Mouse (Mus musculus) liver, embryonic 13.5 days (tissue): ENCODE data around the gene Olfr92. TPM values are rescaled to one million over a fixed set of nuclear protein-coding genes. Genes with fewer than 3 reads are reported as not detected.

Source experiments
- ATAC-seq: fragments of 200-750 bp; cut with Nextera tagmentation; 2 replicates; pipeline ENCODE4 v1.8.0; 2017; ENCODE audit warnings: low read depth, mild to moderate bottlenecking, moderate number of reproducible peaks, moderate library complexity
- DNase-seq: peaks from one replicate; pipeline ENCODE4 v3.0.0; 2022
- H3K27ac ChIP-seq: fragments of 300-500 bp; sonication (generic); 2 replicates; pipeline ENCODE4 v1.5.1; 2015; ENCODE audit warnings: moderate library complexity, mild to moderate bottlenecking, inconsistent platforms
- H3K27me3 ChIP-seq: fragments of 300-500 bp; sonication (generic); 2 replicates; pipeline ENCODE4 v1.6.1; 2015; ENCODE audit warnings: mild to moderate bottlenecking, inconsistent platforms
- H3K36me3 ChIP-seq: fragments of 300-500 bp; sonication (generic); 2 replicates; pipeline ENCODE4 v1.6.1; 2015; ENCODE audit warnings: mild to moderate bottlenecking, inconsistent platforms
- H3K4me1 ChIP-seq: fragments of 300-500 bp; sonication (generic); replicated peaks from 2 replicates; pipeline ENCODE4 v1.6.1; 2015; ENCODE audit warnings: inconsistent platforms
- H3K4me2 ChIP-seq: fragments of 300-500 bp; sonication (generic); 2 replicates; pipeline ENCODE4 v1.6.1; 2015; ENCODE audit warnings: inconsistent platforms, mild to moderate bottlenecking, moderate library complexity
- H3K4me3 ChIP-seq: fragments of 300-500 bp; sonication (generic); replicated peaks from 2 replicates; pipeline ENCODE4 v1.5.1; 2015; ENCODE audit warnings: mild to moderate bottlenecking, inconsistent platforms
- H3K9ac ChIP-seq: fragments of 300-500 bp; sonication (generic); 2 replicates; pipeline ENCODE4 v1.6.1; 2015; ENCODE audit warnings: mild to moderate bottlenecking, inconsistent platforms
- H3K9me3 ChIP-seq: fragments of 300-500 bp; sonication (generic); replicated peaks from 2 replicates; pipeline ENCODE4 v1.6.1; 2016; ENCODE audit warnings: inconsistent platforms
- WGBS: fragments of 180-500 bp; shearing (Covaris S2); methylation state at CpG from one replicate; pipeline ENCODE4 v1.1.7; 2015; ENCODE audit not compliant: insufficient replicate concordance; 5-methylcytosine and 5-hydroxymethylcytosine counted together
- polyA plus RNA-seq: library from polyadenylated mRNA; unstranded; fragments of >200 nt; fragmentation: Nextera tagmentation; extraction: Ambion mirVana; gene quantifications from 2 replicates; pipeline ENCODE4 v1.2.1, GENCODE M21; 2015

The Olfr92 gene
- polyA plus RNA-seq, 1 experiment from 2014 or later = not detected

DNA sequence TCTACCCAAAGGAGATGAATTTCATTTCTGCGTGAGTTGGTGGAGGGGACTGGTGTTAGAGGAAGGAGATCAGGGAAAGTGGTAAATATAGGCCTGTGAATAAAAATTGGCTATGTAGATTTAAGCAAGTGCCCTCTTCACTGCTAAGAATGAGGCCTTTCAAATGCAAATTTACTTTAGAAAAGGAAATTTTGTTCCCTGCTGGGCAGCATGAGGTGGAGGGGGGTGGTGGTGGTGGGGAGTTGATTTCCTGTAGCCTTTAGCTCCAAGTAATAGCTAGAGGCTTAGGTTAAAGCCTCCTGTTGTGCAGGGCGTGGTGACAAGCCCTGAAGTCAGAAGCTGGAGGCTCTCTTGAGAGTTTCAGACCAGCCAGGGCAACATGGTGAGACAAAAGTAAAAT lies 40.9 kb downstream of the Olfr92 start:
- Histone ChIP-seq H3K9me3 (no peaks in the 10 kb centered on the region), H3K27ac (no peak overlapping the region), H3K9ac (no peak overlapping the region), H3K27me3 (no peaks in the 10 kb centered on the region), H3K4me3 (no peak overlapping the region), H3K4me2 (no peak overlapping the region), H3K4me1 (no peaks in the 10 kb centered on the region), H3K36me3 (no peaks in the 10 kb centered on the region)
- WGBS = 42% methylated on average over 2 of the region's 2 CpGs
- ATAC-seq = no peak
- no peak for DNase-seq

DNA sequence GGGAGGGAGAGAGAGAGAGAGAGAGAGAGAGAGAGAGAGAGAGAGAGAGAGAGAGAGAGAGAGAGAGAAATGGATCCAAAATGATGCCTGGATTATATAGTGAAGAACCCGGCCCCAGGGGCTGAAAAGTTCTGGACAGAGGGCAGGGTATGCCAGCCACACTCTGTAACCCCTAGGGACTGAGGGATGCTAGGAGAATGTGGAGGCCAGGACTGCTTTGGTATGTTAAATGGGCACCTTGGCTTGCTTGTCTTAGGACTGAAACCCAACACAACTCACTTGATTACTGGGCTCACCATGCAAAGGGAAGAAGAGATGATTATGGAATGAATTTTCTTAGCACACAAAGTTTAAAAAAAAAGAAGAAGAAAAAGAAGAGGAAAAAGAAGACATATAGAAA lies 41.7 kb downstream of the Olfr92 start:
- Histone ChIP-seq H3K27me3 (no peaks in the 10 kb centered on the region), H3K4me2 (no peak overlapping the region), H3K4me3 (no peak overlapping the region), H3K9ac (no peak overlapping the region), H3K36me3 (no peaks in the 10 kb centered on the region), H3K9me3 (no peaks in the 10 kb centered on the region), H3K27ac (no peak overlapping the region), H3K4me1 (no peaks in the 10 kb centered on the region)
- 50% methylated on average over 1 of the region's 1 CpGs for WGBS
- ATAC-seq (no peak), DNase-seq (no peak)

DNA sequence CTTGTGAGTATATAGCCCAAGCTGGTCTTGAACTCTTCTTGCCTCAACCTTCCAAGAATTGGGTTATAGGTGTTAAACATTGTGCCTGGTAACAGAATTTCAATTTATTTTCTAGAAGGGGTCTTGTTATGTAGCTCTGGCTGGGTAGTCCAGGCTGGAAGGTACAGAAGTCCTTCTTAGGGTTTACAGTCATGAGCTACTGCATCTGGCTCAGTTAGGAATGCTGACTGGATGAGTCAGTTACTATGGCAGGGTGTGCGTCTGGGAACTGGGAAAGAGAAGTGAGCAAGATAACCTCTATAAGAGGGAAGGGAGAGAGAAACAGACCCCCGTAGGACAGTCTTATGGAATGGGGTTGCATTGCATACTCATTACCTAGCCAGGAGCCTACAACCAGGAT lies 44.1 kb downstream of the Olfr92 start:
- 73% methylated on average over 2 of the region's 2 CpGs for WGBS
- H3K9ac ChIP-seq = no peak overlapping the region
- no peaks in the 10 kb centered on the region for H3K36me3 ChIP-seq
- H3K27me3 ChIP-seq = no peaks in the 10 kb centered on the region
- no peak overlapping the region for H3K4me2 ChIP-seq
- no peak overlapping the region for H3K4me3 ChIP-seq
- ATAC-seq (no peak), DNase-seq (no peak)
- H3K27ac ChIP-seq = no peak overlapping the region
- H3K4me1 ChIP-seq = no peaks in the 10 kb centered on the region
- H3K9me3 ChIP-seq = no peaks in the 10 kb centered on the region

DNA sequence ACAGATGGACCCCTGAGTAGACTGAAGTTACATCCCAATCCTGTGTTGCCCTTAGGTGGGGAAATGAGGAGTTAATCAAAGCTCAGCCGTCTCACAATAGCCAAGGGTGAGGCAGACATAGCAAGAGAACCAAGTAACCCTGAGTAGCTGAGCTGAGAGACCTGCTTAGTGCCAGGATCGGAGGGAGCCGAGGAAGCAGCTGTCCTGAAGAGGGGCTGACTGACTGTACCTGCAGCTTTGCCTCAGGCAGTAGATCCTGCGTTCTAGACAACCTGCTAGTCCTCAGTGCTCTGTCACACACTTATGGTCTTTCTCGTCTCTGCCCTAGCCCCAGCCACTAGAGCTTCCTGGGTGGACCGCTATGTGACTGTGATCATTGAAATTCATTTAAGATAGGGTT lies 44.7 kb downstream of the Olfr92 start:
- no peaks in the 10 kb centered on the region for H3K9me3 ChIP-seq
- H3K27me3 ChIP-seq = no peaks in the 10 kb centered on the region
- H3K9ac ChIP-seq = no peak overlapping the region
- no peak overlapping the region for H3K27ac ChIP-seq
- no peak for ATAC-seq
- no peaks in the 10 kb centered on the region for H3K4me1 ChIP-seq
- no peak overlapping the region for H3K4me3 ChIP-seq
- 63% methylated on average over 6 of the region's 6 CpGs for whole genome bisulfite sequencing
- H3K36me3 ChIP-seq = no peaks in the 10 kb centered on the region
- no peak for DNase-seq
- no peak overlapping the region for H3K4me2 ChIP-seq

DNA sequence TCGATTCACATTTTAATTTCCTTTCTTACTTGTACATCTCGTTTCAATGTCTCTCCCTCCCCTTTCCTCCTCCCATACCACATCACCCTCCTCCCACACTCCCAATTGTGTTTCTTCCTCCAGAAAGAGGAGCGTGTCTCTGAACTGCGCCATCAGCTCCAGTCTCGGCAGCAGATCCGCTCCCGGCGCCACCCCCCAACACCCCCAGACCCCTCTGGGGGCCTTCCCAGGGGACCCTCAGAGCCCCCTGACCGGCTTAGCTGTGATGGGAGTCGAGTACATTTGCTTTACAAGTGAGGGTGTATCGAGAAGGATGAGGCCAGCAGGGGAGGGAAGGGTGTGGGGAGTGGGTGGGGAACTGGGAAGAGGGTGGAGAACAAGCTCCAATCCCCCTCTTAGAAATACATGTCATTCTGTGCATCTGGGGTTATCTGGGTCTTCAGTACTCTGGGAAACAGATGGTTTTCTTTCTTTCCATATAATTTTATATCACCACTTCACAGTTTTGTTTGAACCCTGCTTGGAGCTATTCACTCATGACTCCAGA lies 47.1 kb downstream of the Olfr92 start:
- H3K4me3 ChIP-seq = no peak overlapping the region
- no peak overlapping the region for H3K27ac ChIP-seq
- H3K9ac ChIP-seq = no peak overlapping the region
- H3K4me1 ChIP-seq = no peaks in the 10 kb centered on the region
- H3K9me3 ChIP-seq = no peaks in the 10 kb centered on the region
- DNase-seq (no peak), ATAC-seq (no peak)
- H3K27me3 ChIP-seq = no peaks in the 10 kb centered on the region
- H3K4me2 ChIP-seq = no peak overlapping the region
- no peaks in the 10 kb centered on the region for H3K36me3 ChIP-seq
- WGBS = 57% methylated on average over 11 of the region's 11 CpGs

DNA sequence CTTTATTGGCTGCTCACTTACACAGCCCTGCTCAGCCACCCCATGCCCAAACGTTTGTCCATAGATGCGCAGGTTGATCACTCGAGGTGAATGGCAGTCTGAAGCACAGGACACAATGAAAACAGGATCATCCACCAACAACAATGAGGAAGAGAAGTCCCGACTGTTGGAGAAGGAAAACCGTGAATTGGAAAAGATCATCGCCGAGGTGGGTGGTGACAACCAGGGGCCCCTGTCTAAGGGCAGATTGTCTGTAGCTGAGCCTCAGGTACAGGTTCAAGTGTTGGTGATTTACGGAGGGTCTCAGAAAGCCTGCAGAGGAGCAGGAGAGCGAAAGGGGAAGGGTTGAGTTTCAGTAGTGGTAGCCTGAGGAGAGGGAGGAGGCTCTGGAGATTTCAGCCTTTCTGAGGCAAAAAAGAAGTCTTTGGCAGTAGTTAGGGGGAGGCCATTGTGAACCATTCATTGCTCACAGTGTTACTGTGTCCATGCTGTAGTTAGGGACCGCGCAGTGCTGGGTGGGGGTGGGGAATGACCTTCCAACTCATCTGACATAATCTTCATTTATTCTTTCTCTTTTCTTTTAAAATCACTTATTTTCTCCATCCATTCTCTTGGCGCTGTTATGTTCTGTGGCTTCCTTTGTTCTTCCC lies 47.7 kb downstream of the Olfr92 start:
- no peak overlapping the region for H3K4me2 ChIP-seq
- H3K4me1 ChIP-seq = no peaks in the 10 kb centered on the region
- no peak for ATAC-seq
- DNase-seq = no peak
- no peaks in the 10 kb centered on the region for H3K9me3 ChIP-seq
- no peak overlapping the region for H3K27ac ChIP-seq
- H3K36me3 ChIP-seq = no peaks in the 10 kb centered on the region
- no peak overlapping the region for H3K9ac ChIP-seq
- WGBS = 63% methylated on average over 12 of the region's 12 CpGs
- H3K27me3 ChIP-seq = no peaks in the 10 kb centered on the region
- H3K4me3 ChIP-seq = no peak overlapping the region

DNA sequence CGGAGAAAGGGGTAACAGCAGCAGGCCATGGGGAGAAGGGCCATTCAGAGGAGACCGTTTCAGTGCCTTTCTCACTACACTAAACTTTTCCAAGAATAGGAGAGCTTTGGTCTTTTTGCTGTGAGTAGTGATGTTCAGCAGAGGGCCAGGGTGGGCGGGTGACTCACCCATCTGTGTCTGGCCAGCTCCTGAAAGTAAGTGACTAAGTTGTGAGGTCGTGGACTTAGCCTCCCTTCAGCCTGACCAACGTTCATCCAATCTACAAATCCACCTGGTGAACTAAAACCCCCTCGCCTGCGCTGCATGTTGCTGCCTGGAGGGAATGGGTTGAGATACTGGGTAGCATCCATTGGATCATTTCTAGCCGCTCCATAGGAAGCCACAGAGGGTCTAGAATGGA lies 49.8 kb downstream of the Olfr92 start:
- WGBS = 58% methylated on average over 8 of the region's 8 CpGs
- Histone ChIP-seq H3K4me3 (no peak overlapping the region), H3K36me3 (no peaks in the 10 kb centered on the region), H3K4me1 (no peaks in the 10 kb centered on the region), H3K27ac (no peak overlapping the region), H3K27me3 (no peaks in the 10 kb centered on the region), H3K9ac (no peak overlapping the region), H3K9me3 (no peaks in the 10 kb centered on the region), H3K4me2 (no peak overlapping the region)
- no peak for DNase-seq
- ATAC-seq = no peak

DNA sequence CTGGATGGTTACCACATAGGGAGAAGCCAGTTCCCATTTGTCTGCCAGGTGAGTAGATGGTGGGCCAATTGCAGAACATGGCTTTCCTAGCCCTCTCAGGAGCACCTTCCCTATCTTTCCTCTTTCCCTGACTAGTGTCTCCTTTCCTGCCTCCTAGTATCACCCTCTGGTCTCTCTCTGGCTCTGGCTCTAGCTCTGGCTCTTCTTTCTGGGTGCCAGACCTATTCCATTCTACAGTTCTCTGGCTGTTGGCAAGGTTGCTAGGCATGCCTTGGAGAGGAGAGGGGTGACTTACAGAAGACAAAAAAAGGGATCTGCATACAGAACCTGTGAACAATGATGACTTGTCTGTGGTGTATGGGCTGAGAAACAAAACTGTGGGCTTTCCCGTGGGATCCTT lies 52.0 kb downstream of the Olfr92 start:
- Histone ChIP-seq H3K9me3 (no peaks in the 10 kb centered on the region), H3K9ac (no peak overlapping the region), H3K27me3 (no peaks in the 10 kb centered on the region), H3K36me3 (no peaks in the 10 kb centered on the region), H3K4me2 (no peak overlapping the region), H3K4me3 (no peak overlapping the region), H3K27ac (no peak overlapping the region), H3K4me1 (no peaks in the 10 kb centered on the region)
- WGBS = 59% methylated on average over 1 of the region's 1 CpGs
- DNase-seq = no peak
- no peak for ATAC-seq

DNA sequence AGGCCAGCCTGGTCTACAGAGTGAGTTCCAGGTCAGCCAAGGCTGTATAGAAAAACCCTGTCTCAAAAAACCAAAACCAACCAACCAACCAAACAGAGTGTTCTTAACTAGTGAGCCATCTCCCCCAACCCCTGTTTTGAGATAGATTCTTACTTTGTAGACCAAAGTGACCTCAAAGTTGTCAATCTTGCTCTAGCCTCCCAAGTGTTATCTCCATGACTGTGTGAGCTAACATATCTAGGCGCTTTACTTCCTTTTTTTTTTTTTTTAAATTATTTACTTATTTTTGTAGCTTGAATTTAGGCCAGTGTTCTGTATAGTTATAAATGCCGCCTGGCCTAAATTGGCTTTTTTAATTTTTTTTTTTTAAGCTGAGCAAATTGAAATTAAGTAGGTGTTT lies 53.9 kb downstream of the Olfr92 start:
- Histone ChIP-seq H3K4me3 (no peak overlapping the region), H3K9me3 (no peaks in the 10 kb centered on the region), H3K9ac (no peak overlapping the region), H3K27ac (no peak overlapping the region), H3K4me1 (no peaks in the 10 kb centered on the region), H3K36me3 (no peaks in the 10 kb centered on the region), H3K4me2 (no peak overlapping the region), H3K27me3 (no peaks in the 10 kb centered on the region)
- DNase-seq = no peak
- no peak for ATAC-seq
- WGBS = 65% methylated on average over 2 of the region's 2 CpGs

DNA sequence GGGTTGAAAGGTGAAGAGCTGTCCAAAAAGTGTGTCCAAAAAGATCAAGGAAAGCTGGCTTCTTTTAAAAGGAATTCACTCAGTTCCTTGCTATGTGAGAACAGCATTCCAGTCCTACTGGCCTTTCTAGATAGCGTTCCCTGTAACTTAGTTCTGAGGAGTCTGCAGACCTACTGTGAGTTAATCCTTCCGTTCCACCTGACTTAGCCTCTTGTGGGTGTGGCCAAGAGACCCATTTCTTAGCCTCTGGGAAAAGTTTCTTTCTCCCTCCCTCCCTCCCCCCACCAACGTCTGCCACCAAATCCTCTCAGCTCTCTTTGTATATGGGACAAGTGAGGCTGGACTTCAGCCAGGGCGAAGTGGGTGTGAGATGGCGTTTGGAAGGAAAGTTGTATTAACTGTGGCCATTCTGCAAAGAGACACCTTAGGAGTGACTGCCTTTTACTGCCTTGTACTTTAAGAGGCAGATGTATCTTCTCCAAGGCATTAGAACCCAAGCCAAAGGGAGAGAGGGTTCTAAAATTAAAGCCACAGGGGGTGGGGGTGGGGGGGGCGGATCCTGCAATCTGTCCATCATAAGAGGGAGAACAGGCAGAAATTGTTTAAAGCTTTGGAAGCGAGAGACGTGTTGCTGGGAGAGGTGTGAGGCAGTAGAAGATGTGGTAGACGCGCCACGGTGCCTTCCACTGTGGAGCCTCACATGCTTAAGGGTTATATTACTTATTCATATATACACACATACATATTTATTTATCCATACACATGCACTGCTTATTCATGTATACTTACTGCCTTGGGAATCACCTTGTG lies 56.0 kb downstream of the Olfr92 start:
- DNase-seq (no peak), ATAC-seq (no peak)
- no peaks in the 10 kb centered on the region for H3K9me3 ChIP-seq
- H3K4me2 ChIP-seq = no peak overlapping the region
- no peaks in the 10 kb centered on the region for H3K36me3 ChIP-seq
- no peaks in the 10 kb centered on the region for H3K27me3 ChIP-seq
- H3K27ac ChIP-seq = no peak overlapping the region
- no peak overlapping the region for H3K4me3 ChIP-seq
- 74% methylated on average over 11 of the region's 11 CpGs for WGBS
- H3K9ac ChIP-seq = no peak overlapping the region
- no peaks in the 10 kb centered on the region for H3K4me1 ChIP-seq

DNA sequence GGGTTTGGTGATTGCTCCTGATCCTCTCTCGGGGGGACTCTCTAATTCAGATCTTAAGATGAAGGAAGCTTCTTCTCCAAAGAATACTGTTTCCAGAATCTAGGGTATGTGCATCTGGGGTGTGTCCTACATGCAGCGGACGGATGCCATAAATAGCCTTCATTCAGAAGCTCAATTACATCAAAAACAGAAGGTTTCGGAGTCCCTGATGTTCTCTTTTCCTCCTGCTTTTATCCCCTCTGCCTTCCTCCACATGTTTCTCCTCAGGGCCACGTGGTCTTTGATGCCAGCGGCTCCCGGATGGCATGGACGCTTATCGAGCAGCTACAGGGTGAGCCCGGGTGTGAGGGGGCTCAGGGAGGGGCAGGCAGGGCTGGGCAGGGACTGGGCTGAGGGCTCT lies 56.8 kb downstream of the Olfr92 start:
- Histone ChIP-seq H3K27me3 (no peaks in the 10 kb centered on the region), H3K4me1 (no peaks in the 10 kb centered on the region), H3K36me3 (no peaks in the 10 kb centered on the region), H3K4me3 (no peak overlapping the region), H3K9ac (no peak overlapping the region), H3K4me2 (no peak overlapping the region), H3K27ac (no peak overlapping the region), H3K9me3 (no peaks in the 10 kb centered on the region)
- no peak for ATAC-seq
- DNase-seq = no peak
- WGBS = 64% methylated on average over 10 of the region's 10 CpGs
